Mouse (Mus musculus): Measurements from ENCODE around the gene Tspoap1.

GRCm38 (mm10) chr11:87720839-87721238, 39.5 kb upstream of the Tspoap1 start:
- no peak for TF ChIP-seq CTCF (IDR thresholded peaks at IDR 0.05; ENCODE audit: low read depth, low read length)
- TF ChIP-seq POLR2A (IDR thresholded peaks at IDR 0.05; ENCODE audit: extremely low read depth, insufficient read depth, low read length), result no peak
